Comparison of ENCODE assay signal across 9 mouse cellular contexts in genomic region chr13:55213138-55213806, GRCm38 (mm10). TPM values are rescaled to one million over a fixed set of nuclear protein-coding genes. Genes with fewer than 3 reads are reported as not detected.
DNase-seq lines count a peak whose midpoint lies in the region; ATAC-seq and TF ChIP-seq lines count a peak whose summit lies in the region.
"Had no signal": no experiment of that assay in that cellular context is flagged by ENCODE, and none has a peak within 500 bp of the region (broad histone marks: within the 10 kb centered on the region; RNA-seq: fewer than 3 reads in every experiment).

No protein-coding gene starts in this region.

- peak overlapping the region; percentile 92 for H3K4me2 ChIP-seq in embryonic facial prominence, embryonic 11.5 days (ENCODE audit: low read depth, low read length)
- H3K4me2 ChIP-seq in hindbrain, postnatal 0 days (ENCODE audit: low read depth, low read length) = peak overlapping the region; percentile 79
- peak overlapping the region; percentile 82 for H3K4me2 ChIP-seq in midbrain, postnatal 0 days (ENCODE audit: low read depth, low read length, poor library complexity, severe bottlenecking)

- H3K36me3 ChIP-seq in embryonic facial prominence, embryonic 11.5 days (replicated peaks; ENCODE audit: control insufficient read depth, insufficient read depth, low read depth, low read length) = peaks cover 2% of the 10 kb centered on the region; the same call in 1 of the 2 replicates
- peaks cover 7% of the 10 kb centered on the region; the same call in 1 of the 2 replicates for H3K36me3 ChIP-seq in hindbrain, postnatal 0 days (ENCODE audit: insufficient read depth, low read length)
- 0 out of 2 replicates have a peak, but pooled peaks cover 5% of the 10 kb centered on the region for H3K36me3 ChIP-seq in midbrain, postnatal 0 days (ENCODE audit: insufficient read depth, low read length)

- no peak for DNase-seq in layer of hippocampus, adult 2 months (ENCODE audit: low spot score in 2 of 2)
- no peak for DNase-seq in layer of hippocampus, postnatal 25 days (ENCODE audit: extremely low spot score in 1 of 2, low spot score in 1 of 2)
- no peak for DNase-seq in embryonic facial prominence, embryonic 11.5 days (ENCODE audit: low spot score)
- DNase-seq in hindbrain, postnatal 0 days (ENCODE audit: low spot score) = no peak
- DNase-seq in midbrain, postnatal 0 days (ENCODE audit: low spot score) = no peak
- DNase-seq in layer of hippocampus, adult 9-10 months (ENCODE audit: low spot score) = no peak
- no peak for DNase-seq in right cerebral cortex, adult 2 months (ENCODE audit: low spot score in 2 of 2)
- DNase-seq in thymus, postnatal 10 days (ENCODE audit: low spot score in 2 of 2) = no peak

- H3K27ac ChIP-seq in layer of hippocampus, adult 2 months = peak overlapping the region; percentile 98
- H3K27ac ChIP-seq in embryonic facial prominence, embryonic 11.5 days (replicated peaks; ENCODE audit: low read depth, low read length) = peak overlapping the region; percentile 98
- H3K27ac ChIP-seq in hindbrain, postnatal 0 days = peak overlapping the region; percentile 98
- H3K27ac ChIP-seq in midbrain, postnatal 0 days (ENCODE audit: low read depth, low read length) = peak overlapping the region; percentile 88

- no peak for TF ChIP-seq CTCF in layer of hippocampus, adult 2 months (conservative IDR thresholded peaks at IDR 0.05)
- TF ChIP-seq CTCF in hindbrain, postnatal 0 days (IDR thresholded peaks at IDR 0.05; ENCODE audit: low read depth) = no peak
- no peak for TF ChIP-seq CTCF in midbrain, postnatal 0 days (IDR thresholded peaks at IDR 0.05)

- ATAC-seq in embryonic facial prominence, embryonic 11.5 days (replicated peaks; ENCODE audit: insufficient number of reproducible peaks, low FRiP score, low TSS enrichment, low read depth) = no peak
- ATAC-seq in hindbrain, postnatal 0 days = no peak
- no peak for ATAC-seq in midbrain, postnatal 0 days (ENCODE audit: low FRiP score)
- ATAC-seq: activated CD4-positive, CD25-positive, alpha-beta regulatory T cell, adult 4 months had no signal

- peaks cover 13% of the 10 kb centered on the region for H3K4me1 ChIP-seq in embryonic facial prominence, embryonic 11.5 days (ENCODE audit: control insufficient read depth, insufficient read depth, low read length)
- peaks cover 42% of the 10 kb centered on the region for H3K4me1 ChIP-seq in hindbrain, postnatal 0 days (ENCODE audit: insufficient read depth, low read length)
- H3K4me1 ChIP-seq in midbrain, postnatal 0 days (ENCODE audit: insufficient read depth, low read length) = peaks cover 25% of the 10 kb centered on the region

- peak overlapping the region; percentile 83 for H3K4me3 ChIP-seq in layer of hippocampus, adult 2 months
- peak overlapping the region; percentile 80 for H3K4me3 ChIP-seq in embryonic facial prominence, embryonic 11.5 days (ENCODE audit: low read depth, low read length)
- H3K4me3 ChIP-seq in hindbrain, postnatal 0 days (ENCODE audit: low read length) = peak overlapping the region; percentile 76
- peak overlapping the region; percentile 74 for H3K4me3 ChIP-seq in midbrain, postnatal 0 days (ENCODE audit: low read depth, low read length)

- no peaks in the 10 kb centered on the region for H3K9me3 ChIP-seq in embryonic facial prominence, embryonic 11.5 days (replicated peaks; ENCODE audit: control insufficient read depth, low read length)
- no peaks in the 10 kb centered on the region for H3K9me3 ChIP-seq in hindbrain, postnatal 0 days (ENCODE audit: low read length)
- no peaks in the 10 kb centered on the region for H3K9me3 ChIP-seq in midbrain, postnatal 0 days (ENCODE audit: low read length)

- peak overlapping the region; percentile 97 for H3K9ac ChIP-seq in embryonic facial prominence, embryonic 11.5 days (replicated peaks; ENCODE audit: low read length)
- peak overlapping the region; percentile 93 for H3K9ac ChIP-seq in hindbrain, postnatal 0 days (replicated peaks; ENCODE audit: low read length)
- H3K9ac ChIP-seq in midbrain, postnatal 0 days (replicated peaks; ENCODE audit: low read length, poor library complexity, severe bottlenecking) = peak overlapping the region; percentile 91; the same call in 1 of the 2 replicates

- WGBS in embryonic facial prominence, embryonic 11.5 days = 65% methylated on average over 10 of the region's 10 CpGs
- 54% methylated on average over 10 of the region's 10 CpGs for WGBS in hindbrain, postnatal 0 days
- 52% methylated on average over 10 of the region's 10 CpGs for WGBS in midbrain, postnatal 0 days

- no peaks in the 10 kb centered on the region; the same call in 1 of the 2 replicates for H3K27me3 ChIP-seq in embryonic facial prominence, embryonic 11.5 days (ENCODE audit: control insufficient read depth, insufficient read depth, low read length)
- H3K27me3 ChIP-seq in hindbrain, postnatal 0 days (ENCODE audit: insufficient read depth, low read length) = no peaks in the 10 kb centered on the region
- no peaks in the 10 kb centered on the region for H3K27me3 ChIP-seq in midbrain, postnatal 0 days (ENCODE audit: insufficient read depth, low read length)

RNA-seq across cellular contexts. Expression of gene Nsd1, which starts 3.7 kb away (rescaled TPM):
- 100 to 1,000 TPM; 125 to 131 TPM for total RNA-seq in layer of hippocampus, adult 2 months (2021)
- total RNA-seq in layer of hippocampus, postnatal 25 days (2021) = 100 to 1,000 TPM; 117 to 140 TPM
- polyA plus RNA-seq in embryonic facial prominence, embryonic 11.5 days (2014; fragmentation: Nextera tagmentation; extraction: Ambion mirVana) = 62.3 and 67.4 TPM in 2 replicates
- 59.3 and 78.2 TPM in 2 replicates for total RNA-seq in hindbrain, postnatal 0 days (2014; rRNA removed)
- polyA plus RNA-seq in hindbrain, postnatal 0 days (2015; fragmentation: Nextera tagmentation; extraction: Ambion mirVana) = 64.0 and 67.7 TPM in 2 replicates
- 103 and 111 TPM in 2 replicates for total RNA-seq in midbrain, postnatal 0 days (2014; rRNA removed)
- 47.0 and 56.2 TPM in 2 replicates for polyA plus RNA-seq in midbrain, postnatal 0 days (2015; fragmentation: Nextera tagmentation; extraction: Ambion mirVana)
